Mouse (Mus musculus) limb, embryonic 10.5 days (tissue): ENCODE results near the gene Klf1. TPM values are rescaled to one million over a fixed set of nuclear protein-coding genes. Genes with fewer than 3 reads are reported as not detected.

Experiments
- DNase-seq: peaks from one replicate; pipeline ENCODE4 v3.0.0-alpha.2; 2017; ENCODE audit warnings: low spot score
- H3K27ac ChIP-seq: fragments of 300-500 bp; sonication (generic); 2 replicates; pipeline ENCODE4 v1.5.1; 2016; ENCODE audit warnings: mild to moderate bottlenecking
- H3K27me3 ChIP-seq: fragments of 300-500 bp; sonication (generic); 2 replicates; pipeline ENCODE4 v1.6.1; 2016; ENCODE audit warnings: low read depth, mild to moderate bottlenecking; ENCODE audit not compliant: poor library complexity, severe bottlenecking
- H3K36me3 ChIP-seq: fragments of 300-500 bp; sonication (generic); 2 replicates; pipeline ENCODE4 v1.6.1; 2016; ENCODE audit warnings: mild to moderate bottlenecking, moderate library complexity
- H3K4me1 ChIP-seq: fragments of 300-500 bp; sonication (generic); 2 replicates; pipeline ENCODE4 v1.6.1; 2016
- H3K4me3 ChIP-seq: fragments of 300-500 bp; sonication (generic); 2 replicates; pipeline ENCODE4 v1.5.1; 2016; ENCODE audit warnings: mild to moderate bottlenecking, moderate library complexity
- H3K9me3 ChIP-seq: fragments of 300-500 bp; sonication (generic); replicated peaks from 2 replicates; pipeline ENCODE4 v1.6.1; 2016; ENCODE audit warnings: mild to moderate bottlenecking
- WGBS: fragments of 180-500 bp; shearing (Covaris S2); methylation state at CpG from one replicate; pipeline ENCODE4 v1.1.7; 2016; 5-methylcytosine and 5-hydroxymethylcytosine counted together
- polyA plus RNA-seq: library from polyadenylated mRNA; unstranded; fragments of >200 nt; fragmentation: Nextera tagmentation; extraction: Ambion mirVana; gene quantifications from 2 replicates; pipeline ENCODE4 v1.2.1, GENCODE M21; 2016

Klf1 gene
- polyA plus RNA-seq, 1 experiment from 2014 or later: 14.0 TPM

GRCm38 (mm10) chr8:84928456-84929306 is 27.0 kb downstream of the Klf1 start:
- H3K4me3 ChIP-seq: peak overlapping the region; percentile 51
- H3K4me1 ChIP-seq: peaks cover 11% of the 10 kb centered on the region
- DNase-seq: peak; percentile 85
- no peaks in the 10 kb centered on the region for H3K9me3 ChIP-seq
- no peak overlapping the region for H3K27ac ChIP-seq
- no peaks in the 10 kb centered on the region for H3K36me3 ChIP-seq
- 4% methylated on average over 48 of the region's 52 CpGs for WGBS
- H3K27me3 ChIP-seq: peaks cover 77% of the 10 kb centered on the region

GRCm38 (mm10) chr8:84930582-84930981 is 28.9 kb downstream of the Klf1 start:
- no peak for DNase-seq
- 86% methylated on average over 13 of the region's 13 CpGs for WGBS
- peaks cover 82% of the 10 kb centered on the region for H3K27me3 ChIP-seq

GRCm38 (mm10) chr8:84933767-84934559 is 32.2 kb downstream of the Klf1 start:
- DNase-seq: no peak
- no peaks in the 10 kb centered on the region for H3K36me3 ChIP-seq
- peaks cover 34% of the 10 kb centered on the region for H3K4me1 ChIP-seq
- H3K4me3 ChIP-seq: no peak overlapping the region
- WGBS: 83% methylated on average over 16 of the region's 16 CpGs
- H3K9me3 ChIP-seq: no peaks in the 10 kb centered on the region
- peaks cover 94% of the 10 kb centered on the region for H3K27me3 ChIP-seq
- H3K27ac ChIP-seq: no peak overlapping the region

More at GRCm38 (mm10) chr8:84930582-84930981, 28.9 kb downstream of the Klf1 start:
- Histone ChIP-seq H3K9me3 (no peaks in the 10 kb centered on the region), H3K36me3 (no peaks in the 10 kb centered on the region), H3K27ac (no peak overlapping the region), H3K4me3 (no peak overlapping the region), H3K4me1 (peaks cover 28% of the 10 kb centered on the region)

GRCm38 (mm10) chr8:84934860-84935259 is 33.1 kb downstream of the Klf1 start:
- WGBS: under 1% methylated on average over 15 of the region's 15 CpGs
- H3K4me3 ChIP-seq: peak overlapping the region; percentile 22
- peak; percentile 70 for DNase-seq
- H3K4me1 ChIP-seq: peaks cover 30% of the 10 kb centered on the region
- no peaks in the 10 kb centered on the region for H3K36me3 ChIP-seq
- peaks cover 94% of the 10 kb centered on the region for H3K27me3 ChIP-seq
- H3K27ac ChIP-seq: no peak overlapping the region
- no peaks in the 10 kb centered on the region for H3K9me3 ChIP-seq

DNA sequence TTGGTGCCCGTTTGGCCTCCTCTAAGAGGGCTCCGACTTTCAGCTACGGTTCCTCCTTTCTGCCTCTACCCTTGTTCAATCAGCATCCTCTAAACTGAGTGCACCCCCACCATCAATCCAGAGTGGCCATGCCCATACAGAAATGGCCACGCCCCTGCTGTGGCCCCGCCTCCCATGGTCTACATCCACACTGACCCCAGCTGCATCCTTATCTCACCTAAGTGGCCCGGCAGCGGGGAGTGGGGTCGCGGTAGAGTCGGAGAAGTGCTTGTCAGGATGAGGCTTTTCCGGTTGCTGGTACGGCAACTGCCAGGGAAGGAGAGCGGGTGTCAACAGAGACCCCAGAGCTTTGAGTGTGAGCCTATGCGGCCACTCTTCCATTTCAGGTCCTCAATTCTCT is 33.8 kb downstream of the Klf1 start:
- peak overlapping the region; percentile 22; the same call in 1 of the 2 replicates for H3K4me3 ChIP-seq

DNA sequence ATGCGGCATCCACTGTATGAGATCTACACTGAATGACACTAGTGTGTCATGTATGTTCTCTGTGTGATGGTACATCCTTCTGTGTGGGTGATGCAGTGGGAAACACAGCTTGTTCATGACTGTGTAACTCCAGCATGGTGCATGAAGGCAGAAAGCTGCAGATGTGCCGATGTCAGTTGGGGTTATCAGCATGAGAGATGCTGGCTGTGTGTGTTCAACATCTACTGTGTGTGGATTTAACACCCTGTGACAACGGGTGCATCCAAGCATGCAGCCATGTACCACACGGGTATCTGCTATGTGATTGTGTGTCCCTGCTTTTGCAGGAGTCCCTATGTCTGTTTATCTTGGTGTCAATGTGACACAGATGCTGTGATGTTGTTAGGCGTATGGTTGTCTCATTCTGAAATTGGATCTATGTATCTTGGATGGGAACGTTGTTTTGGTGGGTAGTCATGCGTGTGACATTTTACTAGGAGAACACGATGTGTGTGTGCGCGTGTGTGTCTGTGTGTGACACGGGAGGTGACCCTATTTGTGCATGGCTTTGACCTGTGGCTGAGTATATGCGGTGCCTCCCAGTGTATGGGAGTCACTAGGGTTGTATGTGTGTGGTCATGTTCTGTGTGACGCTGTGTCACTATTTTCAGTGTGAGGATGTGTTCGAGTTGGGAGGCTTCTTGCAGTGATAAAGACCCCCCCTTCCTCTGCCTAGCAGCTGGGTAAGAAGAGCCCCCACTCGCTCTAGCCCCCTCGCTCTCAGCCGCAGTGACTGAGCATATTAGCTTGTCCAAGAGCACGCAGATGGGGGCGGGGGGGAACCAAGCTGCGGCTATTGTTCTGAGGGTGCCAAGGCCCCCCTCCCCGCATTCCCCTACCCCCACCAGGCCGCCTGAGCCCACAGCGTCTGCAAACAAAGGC is 34.6 kb downstream of the Klf1 start:
- Histone ChIP-seq H3K9me3 (no peaks in the 10 kb centered on the region), H3K27me3 (peaks cover 91% of the 10 kb centered on the region), H3K27ac (peak overlapping the region; percentile 26; the same call in 1 of the 2 replicates), H3K4me1 (peaks cover 30% of the 10 kb centered on the region), H3K36me3 (no peaks in the 10 kb centered on the region), H3K4me3 (peak overlapping the region; percentile 55)
- DNase-seq: no peak
- WGBS: 26% methylated on average over 23 of the region's 23 CpGs

More for the DNA sequence above, 33.8 kb downstream of the Klf1 start:
- Histone ChIP-seq H3K27me3 (peaks cover 91% of the 10 kb centered on the region), H3K27ac (no peak overlapping the region), H3K4me1 (peaks cover 30% of the 10 kb centered on the region), H3K36me3 (no peaks in the 10 kb centered on the region), H3K9me3 (no peaks in the 10 kb centered on the region)
- WGBS: 5% methylated on average over 14 of the region's 14 CpGs
- DNase-seq: no peak

GRCm38 (mm10) chr8:84936962-84937546 is 35.3 kb downstream of the Klf1 start, which contains the start of gene Mast1:
Mast1 (minus strand) TSS chr8:84937359.
- peaks cover 91% of the 10 kb centered on the region for H3K27me3 ChIP-seq
- DNase-seq: peak; percentile 81
- peak within 1 kb of the TSS; percentile 55 for H3K4me3 ChIP-seq
- H3K36me3 ChIP-seq: no peaks in the 10 kb centered on the region
- peak within 1 kb of the TSS; percentile 26; the same call in 1 of the 2 replicates for H3K27ac ChIP-seq
- no peaks in the 10 kb centered on the region for H3K9me3 ChIP-seq
- 1% methylated on average over 50 of the region's 50 CpGs for WGBS
- H3K4me1 ChIP-seq: peaks cover 30% of the 10 kb centered on the region

- Histone ChIP-seq H3K4me3 (peak overlapping the region; percentile 55), H3K27ac (no peak overlapping the region), H3K27me3 (peaks cover 88% of the 10 kb centered on the region), H3K4me1 (peaks cover 30% of the 10 kb centered on the region), H3K36me3 (no peaks in the 10 kb centered on the region), H3K9me3 (no peaks in the 10 kb centered on the region)
- 67% methylated on average over 13 of the region's 13 CpGs for WGBS
- DNase-seq: no peak
These were observed 36.1 kb downstream of the Klf1 start for GRCm38 (mm10) chr8:84937620-84938485.

DNA sequence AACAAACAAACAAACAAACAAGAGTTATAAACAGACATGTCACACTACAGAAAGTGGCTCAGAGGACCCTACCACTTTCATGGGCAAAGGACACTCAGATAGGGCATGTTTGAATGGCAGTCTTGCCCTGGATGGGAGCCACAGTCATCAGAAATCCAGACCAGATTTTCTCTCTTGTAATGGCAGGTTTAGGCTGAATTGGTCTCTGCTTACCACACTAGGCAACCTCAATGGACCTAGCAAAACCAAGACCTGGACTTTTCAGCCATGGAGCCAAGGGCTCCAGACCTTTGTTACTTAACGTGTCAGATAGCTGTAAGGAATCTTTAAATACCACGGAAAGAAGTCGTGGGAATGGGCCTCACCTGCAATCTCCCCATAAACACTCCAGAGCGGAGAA is 42.0 kb downstream of the Klf1 start:
- Histone ChIP-seq H3K27me3 (peaks cover 94% of the 10 kb centered on the region), H3K4me1 (peaks cover 18% of the 10 kb centered on the region), H3K27ac (no peak overlapping the region), H3K4me3 (no peak overlapping the region), H3K36me3 (no peaks in the 10 kb centered on the region), H3K9me3 (no peaks in the 10 kb centered on the region)
- DNase-seq: no peak
- 25% methylated on average over 4 of the region's 4 CpGs for WGBS

- peak; percentile 68 for DNase-seq
- Histone ChIP-seq H3K4me3 (peak overlapping the region; percentile 22), H3K4me1 (peaks cover 18% of the 10 kb centered on the region), H3K36me3 (no peaks in the 10 kb centered on the region), H3K9me3 (no peaks in the 10 kb centered on the region), H3K27me3 (peaks cover 94% of the 10 kb centered on the region), H3K27ac (no peak overlapping the region)
- WGBS: 2% methylated on average over 26 of the region's 26 CpGs
These were observed 42.9 kb downstream of the Klf1 start for GRCm38 (mm10) chr8:84944478-84945160.

DNA sequence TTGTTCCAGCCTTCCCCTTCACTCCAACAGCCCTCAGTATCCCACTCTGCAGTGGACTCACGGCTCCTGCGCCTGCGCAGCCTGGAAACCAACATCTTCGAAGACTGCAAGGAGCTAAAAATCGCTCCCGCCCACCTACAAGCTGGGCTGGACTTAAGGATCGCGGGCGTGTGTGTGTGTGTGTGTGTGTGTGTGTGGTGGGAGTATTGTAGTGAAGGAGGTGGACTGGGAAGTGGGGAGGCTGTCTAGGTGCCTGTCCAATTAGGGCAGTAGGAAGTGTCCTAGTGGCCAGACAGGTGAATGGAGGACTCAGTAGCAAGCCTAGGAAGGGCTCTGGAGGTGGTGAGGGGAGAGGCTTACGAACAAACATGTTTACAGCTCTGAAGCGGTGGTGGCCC is 43.5 kb downstream of the Klf1 start:
- Histone ChIP-seq H3K9me3 (no peaks in the 10 kb centered on the region), H3K27me3 (peaks cover 97% of the 10 kb centered on the region), H3K4me1 (peaks cover 18% of the 10 kb centered on the region), H3K4me3 (peak overlapping the region; percentile 59), H3K36me3 (no peaks in the 10 kb centered on the region), H3K27ac (no peak overlapping the region)
- WGBS: 10% methylated on average over 11 of the region's 11 CpGs
- no peak for DNase-seq
